Mouse (Mus musculus) C2C12 (cell line): ENCODE results near the gene Unc45b. TPM values are rescaled to one million over a fixed set of nuclear protein-coding genes. Genes with fewer than 3 reads are reported as not detected.

Source experiments
- H3K27me3 ChIP-seq: one replicate; pipeline ENCODE4 v1.6.1; 2011; ENCODE audit not compliant: control insufficient read depth, insufficient read depth, insufficient read length
- H3K36me3 ChIP-seq: one replicate; pipeline ENCODE4 v1.6.1; 2011; ENCODE audit not compliant: control insufficient read depth, insufficient read depth
- H3K4me3 ChIP-seq: one replicate; pipeline ENCODE4 v1.5.1; 2011; ENCODE audit warnings: mild to moderate bottlenecking, control low read depth; ENCODE audit not compliant: poor library complexity, insufficient read depth, severe bottlenecking
- H3K79me2 ChIP-seq: one replicate; pipeline ENCODE4 v1.6.1; 2011; ENCODE audit not compliant: control insufficient read depth, insufficient read depth
- H3K79me3 ChIP-seq: one replicate; pipeline ENCODE4 v1.6.1; 2011; ENCODE audit warnings: low read depth, control low read depth
- H3ac ChIP-seq: one replicate; pipeline ENCODE3; 2011; ENCODE audit warnings: low read depth; ENCODE audit not compliant: control insufficient read depth, insufficient read length
- CEBPB ChIP-seq: IDR thresholded peaks from one replicate; pipeline ENCODE4 v1.6.1; 2011; ENCODE audit warnings: low read depth, mild to moderate bottlenecking, control low read depth, moderate library complexity
- CTCF ChIP-seq: IDR thresholded peaks from one replicate; pipeline ENCODE4 v1.5.1; 2011; ENCODE audit not compliant: control insufficient read depth, insufficient read depth, insufficient read length
- FOSL1 ChIP-seq: IDR thresholded peaks from one replicate; pipeline ENCODE4 v1.8.0; 2011; ENCODE audit warnings: mild to moderate bottlenecking, low read length; ENCODE audit not compliant: poor library complexity, insufficient read depth, severe bottlenecking
- MAX ChIP-seq: IDR thresholded peaks from one replicate; pipeline ENCODE4 v1.6.1; 2011; ENCODE audit warnings: mild to moderate bottlenecking, control low read depth
- MYOD1 ChIP-seq: IDR thresholded peaks from one replicate; pipeline ENCODE4 v1.6.1; 2011; ENCODE audit warnings: low read depth; ENCODE audit not compliant: control insufficient read depth, insufficient read length
- MYOG ChIP-seq: IDR thresholded peaks from one replicate; pipeline ENCODE4 v1.6.1; 2011; ENCODE audit not compliant: control insufficient read depth, insufficient read length; ENCODE audit errors: extremely low read depth
- USF1 ChIP-seq: IDR thresholded peaks from one replicate; pipeline ENCODE4 v1.6.1; 2011; ENCODE audit warnings: low read depth, mild to moderate bottlenecking, control low read depth, moderate library complexity
- polyA plus RNA-seq: library from polyadenylated mRNA; unstranded; fragments of >200 nt; fragmentation: generic; extraction: Trizol; gene quantifications from one replicate; pipeline ENCODE4 v1.2.1, GENCODE M21; 2012; ENCODE audit warnings: missing spikeins

Unc45b gene
- polyA plus RNA-seq, 1 experiment: 0.15 TPM

GRCm38 (mm10) chr11:82947457-82947856 is 37.1 kb downstream of the Unc45b start:
- H3K27me3 ChIP-seq: no peaks in the 10 kb centered on the region
- H3K36me3 ChIP-seq: no peaks in the 10 kb centered on the region
- H3ac ChIP-seq: no peak overlapping the region
- H3K4me3 ChIP-seq: no peak overlapping the region
- no peaks in the 10 kb centered on the region for H3K79me3 ChIP-seq
- TF ChIP-seq CEBPB: no peak
- no peak for TF ChIP-seq MYOG
- no peak for TF ChIP-seq FOSL1
- no peaks in the 10 kb centered on the region for H3K79me2 ChIP-seq

GRCm38 (mm10) chr11:82949036-82949435 is 38.7 kb downstream of the Unc45b start:
- H3K4me3 ChIP-seq: no peak overlapping the region
- H3K79me2 ChIP-seq: no peaks in the 10 kb centered on the region
- H3K27me3 ChIP-seq: no peaks in the 10 kb centered on the region
- no peak overlapping the region for H3ac ChIP-seq
- H3K36me3 ChIP-seq: no peaks in the 10 kb centered on the region
- TF ChIP-seq MYOD1 (no peak), USF1 (no peak), MAX (no peak), CEBPB (no peak), FOSL1 (no peak), MYOG (no peak), CTCF (no peak)
- no peaks in the 10 kb centered on the region for H3K79me3 ChIP-seq

- H3K79me2 ChIP-seq: no peaks in the 10 kb centered on the region
- no peak for TF ChIP-seq MYOG
- no peak for TF ChIP-seq CEBPB
- no peak for TF ChIP-seq CTCF
- no peak for TF ChIP-seq USF1
- no peak for TF ChIP-seq FOSL1
- TF ChIP-seq MAX: no peak
- no peak for TF ChIP-seq MYOD1
- no peaks in the 10 kb centered on the region for H3K27me3 ChIP-seq
- H3ac ChIP-seq: no peak within 1 kb of the TSS
- no peaks in the 10 kb centered on the region for H3K36me3 ChIP-seq
- H3K79me3 ChIP-seq: no peaks in the 10 kb centered on the region
- no peak within 1 kb of the TSS for H3K4me3 ChIP-seq
Observed at GRCm38 (mm10) chr11:82950736-82951481, 40.6 kb downstream of the Unc45b start, which contains the start of gene Slfn5. Gene Slfn5, plus strand, starts transcription at chr11:82951349.

- H3K36me3 ChIP-seq: no peaks in the 10 kb centered on the region
- H3K79me2 ChIP-seq: no peaks in the 10 kb centered on the region
- no peak overlapping the region for H3K4me3 ChIP-seq
- H3K27me3 ChIP-seq: no peaks in the 10 kb centered on the region
- H3ac ChIP-seq: no peak overlapping the region
- no peaks in the 10 kb centered on the region for H3K79me3 ChIP-seq
- no peak for TF ChIP-seq CTCF
- TF ChIP-seq FOSL1: no peak
- TF ChIP-seq USF1: no peak
- TF ChIP-seq MAX: no peak
- no peak for TF ChIP-seq CEBPB
- no peak for TF ChIP-seq MYOG
- TF ChIP-seq MYOD1: no peak
Observed at GRCm38 (mm10) chr11:82951865-82952611, 41.7 kb downstream of the Unc45b start.

- Histone ChIP-seq H3K4me3 (no peak overlapping the region), H3K79me3 (no peaks in the 10 kb centered on the region), H3K79me2 (no peaks in the 10 kb centered on the region), H3K27me3 (no peaks in the 10 kb centered on the region), H3K36me3 (no peaks in the 10 kb centered on the region), H3ac (no peak overlapping the region)
- TF ChIP-seq MYOG (no peak), CEBPB (no peak), USF1 (no peak), CTCF (no peak), FOSL1 (no peak), MAX (no peak), MYOD1 (no peak)
Observed at GRCm38 (mm10) chr11:82952612-82953542, 42.5 kb downstream of the Unc45b start.
